Mouse (Mus musculus) forebrain, embryonic 16.5 days (tissue): Measurements from ENCODE around the gene Yod1. TPM values are rescaled to one million over a fixed set of nuclear protein-coding genes. Genes with fewer than 3 reads are reported as not detected.

Experiments
- ATAC-seq: fragments of 200-750 bp; cut with Nextera tagmentation; 2 replicates; pipeline ENCODE4 v1.8.0; 2017; ENCODE audit warnings: mild to moderate bottlenecking, moderate library complexity
- H3K27ac ChIP-seq: fragments of 300-500 bp; sonication (generic); 2 replicates; pipeline ENCODE4 v1.5.1; 2014; ENCODE audit warnings: low read length, control low read depth
- H3K27me3 ChIP-seq: fragments of 300-500 bp; sonication (generic); replicated peaks from 2 replicates; pipeline ENCODE4 v1.6.1; 2014; ENCODE audit warnings: low read length; ENCODE audit not compliant: control insufficient read depth, insufficient read depth
- H3K36me3 ChIP-seq: fragments of 300-500 bp; sonication (generic); 2 replicates; pipeline ENCODE4 v1.6.1; 2014; ENCODE audit not compliant: control insufficient read depth, insufficient read depth
- H3K4me1 ChIP-seq: fragments of 300-500 bp; sonication (generic); replicated peaks from 2 replicates; pipeline ENCODE4 v1.6.1; 2014; ENCODE audit warnings: low read length; ENCODE audit not compliant: control insufficient read depth, insufficient read depth
- H3K4me2 ChIP-seq: fragments of 300-500 bp; sonication (generic); 2 replicates; pipeline ENCODE4 v1.6.1; 2014; ENCODE audit warnings: mild to moderate bottlenecking, low read length, control low read depth
- H3K4me3 ChIP-seq: fragments of 300-500 bp; sonication (generic); replicated peaks from 2 replicates; pipeline ENCODE4 v1.5.1; 2014; ENCODE audit warnings: mild to moderate bottlenecking, low read length, control low read depth
- H3K9ac ChIP-seq: fragments of 300-500 bp; sonication (generic); replicated peaks from 2 replicates; pipeline ENCODE4 v1.6.1; 2014; ENCODE audit warnings: low read depth, low read length, control low read depth
- H3K9me3 ChIP-seq: fragments of 300-500 bp; sonication (generic); 2 replicates; pipeline ENCODE4 v1.6.1; 2016; ENCODE audit warnings: low read length; ENCODE audit not compliant: control insufficient read depth
- WGBS: fragments of 180-500 bp; shearing (Covaris S2); extraction: QIAGEN DNeasy Blood & Tissue Kit; methylation state at CpG from one replicate; pipeline ENCODE4 v1.1.7; 2014; 5-methylcytosine and 5-hydroxymethylcytosine counted together
- polyA plus RNA-seq: library from polyadenylated mRNA; unstranded; fragments of >200 nt; fragmentation: Nextera tagmentation; extraction: Ambion mirVana; gene quantifications from 2 replicates; pipeline ENCODE4 v1.2.1, GENCODE M21; 2015

Gene Yod1
- polyA plus RNA-seq, 1 experiment from 2014 or later = 18.7 TPM

GRCm38 (mm10) chr1:130710283-130711080 lies 6.6 kb upstream of the Yod1 start:
- 89% methylated on average over 22 of the region's 22 CpGs for WGBS
- Histone ChIP-seq H3K4me3 (no peak overlapping the region), H3K36me3 (peaks cover 9% of the 10 kb centered on the region), H3K9me3 (no peaks in the 10 kb centered on the region), H3K27ac (no peak overlapping the region), H3K4me1 (peaks cover 9% of the 10 kb centered on the region; the same call in 1 of the 2 replicates), H3K9ac (no peak overlapping the region), H3K4me2 (no peak overlapping the region), H3K27me3 (no peaks in the 10 kb centered on the region)
- no peak for ATAC-seq

GRCm38 (mm10) chr1:130714046-130714445 lies 3.1 kb upstream of the Yod1 start:
- H3K9ac ChIP-seq = no peak overlapping the region
- peaks cover 18% of the 10 kb centered on the region for H3K4me1 ChIP-seq
- H3K27ac ChIP-seq = no peak overlapping the region
- ATAC-seq = no peak
- H3K36me3 ChIP-seq = peaks cover 3% of the 10 kb centered on the region; the same call in 1 of the 2 replicates
- no peaks in the 10 kb centered on the region for H3K27me3 ChIP-seq
- no peaks in the 10 kb centered on the region for H3K9me3 ChIP-seq
- no peak overlapping the region for H3K4me2 ChIP-seq
- WGBS = 79% methylated on average over 4 of the region's 4 CpGs
- H3K4me3 ChIP-seq = no peak overlapping the region

GRCm38 (mm10) chr1:130715561-130716217 lies 1.4 kb upstream of the Yod1 start, which contains the start of gene Gm29427:
Gm29427 (minus strand) TSS chr1:130715799.
- WGBS = under 1% methylated on average over 38 of the region's 38 CpGs
- peaks cover 20% of the 10 kb centered on the region for H3K4me1 ChIP-seq
- H3K9ac ChIP-seq = peak within 1 kb of the TSS; percentile 99
- peak; percentile 92 for ATAC-seq
- H3K9me3 ChIP-seq = no peaks in the 10 kb centered on the region
- H3K4me3 ChIP-seq = peak within 1 kb of the TSS; percentile 99
- H3K36me3 ChIP-seq = peaks cover 3% of the 10 kb centered on the region; the same call in 1 of the 2 replicates
- H3K4me2 ChIP-seq = peak within 1 kb of the TSS; percentile 98
- H3K27ac ChIP-seq = peak within 1 kb of the TSS; percentile 89
- H3K27me3 ChIP-seq = no peaks in the 10 kb centered on the region

GRCm38 (mm10) chr1:130716218-130716512 lies 962 bp upstream of the Yod1 start:
- ATAC-seq = peak; percentile 3
- H3K4me1 ChIP-seq = peaks cover 23% of the 10 kb centered on the region
- WGBS = 0% methylated on average over 3 of the region's 3 CpGs

GRCm38 (mm10) chr1:130716513-130717290 lies 425 bp upstream of the Yod1 start:
- 0 out of 2 replicates have a peak, but pooled peaks have one; percentile 0 for ATAC-seq
- H3K27me3 ChIP-seq = no peaks in the 10 kb centered on the region
- H3K4me3 ChIP-seq = peak overlapping the region; percentile 99
- no peaks in the 10 kb centered on the region for H3K36me3 ChIP-seq
- H3K4me2 ChIP-seq = peak overlapping the region; percentile 98
- WGBS = under 1% methylated on average over 42 of the region's 42 CpGs
- H3K27ac ChIP-seq = peak overlapping the region; percentile 89
- H3K4me1 ChIP-seq = peaks cover 23% of the 10 kb centered on the region
- no peaks in the 10 kb centered on the region for H3K9me3 ChIP-seq
- H3K9ac ChIP-seq = peak overlapping the region; percentile 99

More at GRCm38 (mm10) chr1:130716218-130716512, 962 bp upstream of the Yod1 start:
- peak overlapping the region; percentile 98 for H3K4me2 ChIP-seq
- no peaks in the 10 kb centered on the region for H3K9me3 ChIP-seq
- H3K4me3 ChIP-seq = peak overlapping the region; percentile 99
- H3K36me3 ChIP-seq = peaks cover 2% of the 10 kb centered on the region; the same call in 1 of the 2 replicates
- H3K9ac ChIP-seq = peak overlapping the region; percentile 99
- peak overlapping the region; percentile 89 for H3K27ac ChIP-seq
- no peaks in the 10 kb centered on the region for H3K27me3 ChIP-seq

- 97% methylated on average over 5 of the region's 5 CpGs for WGBS
These were observed 7.1 kb downstream of the Yod1 start for GRCm38 (mm10) chr1:130724206-130724605.

GRCm38 (mm10) chr1:130726396-130726795 lies 9.3 kb downstream of the Yod1 start:
- no peak overlapping the region for H3K4me3 ChIP-seq
- H3K4me1 ChIP-seq = no peaks in the 10 kb centered on the region
- H3K9me3 ChIP-seq = no peaks in the 10 kb centered on the region
- H3K27me3 ChIP-seq = no peaks in the 10 kb centered on the region
- H3K4me2 ChIP-seq = no peak overlapping the region
- no peak overlapping the region for H3K9ac ChIP-seq
- H3K27ac ChIP-seq = no peak overlapping the region
- 0 out of 2 replicates have a peak, but pooled peaks cover 2% of the 10 kb centered on the region for H3K36me3 ChIP-seq
- 72% methylated on average over 2 of the region's 2 CpGs for WGBS
- ATAC-seq = no peak

More at GRCm38 (mm10) chr1:130724206-130724605, 7.1 kb downstream of the Yod1 start:
- Histone ChIP-seq H3K4me3 (no peak overlapping the region), H3K4me2 (no peak overlapping the region), H3K36me3 (0 out of 2 replicates have a peak, but pooled peaks cover 2% of the 10 kb centered on the region), H3K4me1 (peaks cover 3% of the 10 kb centered on the region), H3K9ac (no peak overlapping the region), H3K9me3 (no peaks in the 10 kb centered on the region), H3K27me3 (no peaks in the 10 kb centered on the region), H3K27ac (no peak overlapping the region)
- no peak for ATAC-seq

- H3K27ac ChIP-seq = no peak overlapping the region
- no peak overlapping the region for H3K4me3 ChIP-seq
- 0 out of 2 replicates have a peak, but pooled peaks cover 2% of the 10 kb centered on the region for H3K36me3 ChIP-seq
- WGBS = 65% methylated on average over 1 of the region's 1 CpGs
- H3K4me2 ChIP-seq = no peak overlapping the region
- no peaks in the 10 kb centered on the region for H3K27me3 ChIP-seq
- H3K9me3 ChIP-seq = no peaks in the 10 kb centered on the region
- no peak for ATAC-seq
- H3K9ac ChIP-seq = no peak overlapping the region
- H3K4me1 ChIP-seq = no peaks in the 10 kb centered on the region
These were observed 10.9 kb downstream of the Yod1 start for GRCm38 (mm10) chr1:130728070-130728469.

GRCm38 (mm10) chr1:130728708-130729107 lies 11.6 kb downstream of the Yod1 start:
- Histone ChIP-seq H3K27ac (no peak overlapping the region), H3K36me3 (0 out of 2 replicates have a peak, but pooled peaks cover 2% of the 10 kb centered on the region), H3K9ac (no peak overlapping the region), H3K4me1 (no peaks in the 10 kb centered on the region), H3K27me3 (no peaks in the 10 kb centered on the region), H3K4me2 (no peak overlapping the region), H3K9me3 (no peaks in the 10 kb centered on the region), H3K4me3 (no peak overlapping the region)
- ATAC-seq = no peak; the same call in 1 of the 2 replicates
- 77% methylated on average over 3 of the region's 3 CpGs for WGBS
